13 mouse cellular contexts compared by ENCODE assay signal in the genomic region with DNA sequence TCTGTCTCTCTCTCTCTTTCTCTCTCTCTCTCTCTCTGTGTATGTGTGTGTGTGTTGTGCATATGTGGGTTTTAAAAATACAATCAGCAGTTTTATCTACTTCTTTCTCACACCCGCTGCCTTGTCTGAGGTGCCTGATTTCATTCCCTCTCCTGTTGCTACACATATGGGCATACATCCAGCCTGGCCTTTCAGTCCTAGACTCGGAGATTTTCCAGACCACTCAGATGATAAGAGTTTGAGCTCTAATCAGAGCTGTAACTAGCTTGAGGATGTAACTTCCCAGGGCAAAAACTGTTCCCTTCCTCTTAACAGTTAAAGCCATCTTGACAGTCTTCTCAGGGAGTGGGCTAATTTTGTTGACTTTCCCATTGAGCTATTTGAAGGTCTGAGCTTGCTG.
"Had no signal": no experiment of that assay in that cellular context is flagged by ENCODE, and none has a peak within 500 bp of the region (broad histone marks: within the 10 kb centered on the region; RNA-seq: fewer than 3 reads in every experiment).

No protein-coding gene starts in this region.

- DNase-seq: kidney, postnatal 36 days; layer of hippocampus, adult 9-11 months; layer of hippocampus, postnatal 36 days; lung, postnatal 4 days; right cerebral cortex, postnatal 14 days; thymus, adult 18-20 months; thymus, postnatal 14 days had no signal

- H3K36me3 ChIP-seq: limb, embryonic 15.5 days; liver, embryonic 12.5 days; midbrain, embryonic 10.5 days; midbrain, embryonic 15.5 days; neural tube, embryonic 13.5 days had no signal

- H3K27ac ChIP-seq: kidney, postnatal 0 days; limb, embryonic 15.5 days; liver, embryonic 12.5 days; midbrain, embryonic 10.5 days; midbrain, embryonic 15.5 days; neural tube, embryonic 13.5 days had no signal

- H3K4me2 ChIP-seq: limb, embryonic 15.5 days; liver, embryonic 12.5 days; midbrain, embryonic 15.5 days; neural tube, embryonic 13.5 days had no signal

- ATAC-seq: liver, embryonic 12.5 days; midbrain, embryonic 15.5 days had no signal

- H3K9ac ChIP-seq: limb, embryonic 15.5 days; liver, embryonic 12.5 days; midbrain, embryonic 15.5 days; neural tube, embryonic 13.5 days had no signal

- H3K9me3 ChIP-seq: limb, embryonic 15.5 days; liver, embryonic 12.5 days; midbrain, embryonic 10.5 days; midbrain, embryonic 15.5 days; neural tube, embryonic 13.5 days had no signal

- H3K4me3 ChIP-seq: limb, embryonic 15.5 days; liver, embryonic 12.5 days; midbrain, embryonic 10.5 days; midbrain, embryonic 15.5 days; neural tube, embryonic 13.5 days had no signal

- H3K27me3 ChIP-seq: limb, embryonic 15.5 days; midbrain, embryonic 15.5 days had no signal

- H3K4me1 ChIP-seq: midbrain, embryonic 15.5 days had no signal
